Mouse (Mus musculus): ENCODE data around the gene Pcgf1. TPM values are rescaled to one million over a fixed set of nuclear protein-coding genes. Genes with fewer than 3 reads are reported as not detected.

Pcgf1 gene
- polyA plus RNA-seq, 1 experiment from 2014 or later: 25.1 TPM

DNA sequence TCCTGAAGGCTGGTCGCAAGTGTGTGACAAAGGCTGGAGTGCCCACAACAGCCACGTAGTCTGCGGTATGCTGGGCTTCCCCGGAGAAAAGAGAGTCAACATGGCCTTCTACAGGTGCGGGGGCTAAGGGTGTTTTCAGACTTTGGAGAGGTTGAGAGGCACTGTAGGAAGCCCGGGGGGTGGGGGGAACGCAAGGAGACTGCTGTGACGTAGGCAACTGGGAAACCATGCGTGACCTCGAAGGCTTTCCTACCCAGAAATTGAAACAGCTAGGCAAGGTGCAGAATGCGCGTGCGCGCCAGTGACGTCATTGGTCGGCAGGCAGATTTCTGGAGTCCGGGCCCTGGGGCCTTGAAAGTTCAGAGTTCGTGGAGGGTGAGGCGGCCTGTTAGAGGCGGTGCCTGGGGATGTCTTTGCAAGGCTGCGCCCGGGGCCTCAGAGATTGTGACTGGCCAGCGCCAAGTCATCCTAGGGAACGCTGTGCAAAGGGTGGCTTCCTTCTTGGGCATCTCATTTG, 39.1 kb upstream of the Pcgf1 start:
- Histone ChIP-seq H3K36me3 (ENCODE audit: control insufficient read depth, insufficient read depth, low read length) (no peaks in the 10 kb centered on the region), H3K4me1 (ENCODE audit: control insufficient read depth, insufficient read depth, low read length) (peaks cover 17% of the 10 kb centered on the region; the same call in 1 of the 2 replicates), H3K9ac (ENCODE audit: low read length) (peak overlapping the region; percentile 44), H3K27ac (ENCODE audit: low read length) (no peak overlapping the region), H3K4me2 (ENCODE audit: low read depth, low read length) (peak overlapping the region; percentile 57), H3K9me3 (replicated peaks; ENCODE audit: control insufficient read depth, low read length) (no peaks in the 10 kb centered on the region), H3K4me3 (replicated peaks; ENCODE audit: low read length) (peak overlapping the region; percentile 29), H3K27me3 (ENCODE audit: control insufficient read depth, insufficient read depth, low read length) (no peaks in the 10 kb centered on the region)
- WGBS: 13% methylated on average over 24 of the region's 24 CpGs
- ATAC-seq (ENCODE audit: insufficient read depth, low FRiP score): peak; percentile 70

DNA sequence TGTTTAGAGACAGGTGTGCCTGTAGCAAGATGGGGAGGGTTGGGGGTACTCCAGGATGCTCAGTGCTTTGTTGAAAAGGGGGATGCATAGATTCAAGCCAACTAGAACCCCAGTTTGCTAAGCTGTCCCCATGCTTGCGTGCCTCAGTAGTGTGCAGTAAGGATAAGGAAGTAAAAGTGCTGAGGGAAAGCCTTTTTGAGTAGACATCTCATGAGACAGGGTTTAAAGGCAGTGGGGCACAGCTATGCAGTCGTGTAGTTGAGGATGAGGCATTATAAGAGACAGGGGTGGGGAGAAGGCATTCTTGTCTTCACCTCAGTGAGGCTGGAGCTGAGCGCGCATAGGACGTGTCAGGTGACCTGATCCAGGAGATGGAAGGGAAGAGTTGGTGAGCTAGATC, 37.1 kb upstream of the Pcgf1 start:
- Histone ChIP-seq H3K4me2 (ENCODE audit: low read depth, low read length) (no peak overlapping the region), H3K9ac (ENCODE audit: low read length) (no peak overlapping the region), H3K27me3 (ENCODE audit: control insufficient read depth, insufficient read depth, low read length) (no peaks in the 10 kb centered on the region), H3K4me3 (replicated peaks; ENCODE audit: low read length) (no peak overlapping the region), H3K27ac (ENCODE audit: low read length) (no peak overlapping the region), H3K9me3 (replicated peaks; ENCODE audit: control insufficient read depth, low read length) (no peaks in the 10 kb centered on the region), H3K36me3 (ENCODE audit: control insufficient read depth, insufficient read depth, low read length) (no peaks in the 10 kb centered on the region), H3K4me1 (ENCODE audit: control insufficient read depth, insufficient read depth, low read length) (peaks cover 12% of the 10 kb centered on the region; the same call in 1 of the 2 replicates)
- no peak for ATAC-seq (ENCODE audit: insufficient read depth, low FRiP score)
- WGBS: 71% methylated on average over 5 of the region's 5 CpGs

DNA sequence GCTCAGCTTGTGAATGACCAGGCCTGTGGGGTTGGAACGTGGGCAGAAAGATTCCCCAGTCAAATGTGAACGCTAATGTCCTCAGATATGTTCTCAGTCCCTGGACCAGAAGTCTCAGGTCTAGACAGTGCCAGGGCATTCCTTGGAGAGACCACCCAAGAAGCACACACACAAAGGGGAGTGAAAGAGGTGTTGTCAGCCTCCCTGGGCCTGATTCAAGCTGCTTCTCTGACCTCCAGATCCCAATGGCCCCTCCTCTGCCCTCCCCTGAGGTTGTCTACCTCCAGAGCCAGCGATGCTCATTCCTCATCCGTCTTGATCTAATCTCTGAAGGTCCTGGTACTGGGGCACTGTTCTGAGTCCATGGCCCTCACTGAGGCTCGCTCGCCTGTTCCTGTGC, 34.1 kb upstream of the Pcgf1 start:
- H3K4me3 ChIP-seq (replicated peaks; ENCODE audit: low read length): no peak overlapping the region
- H3K4me2 ChIP-seq (ENCODE audit: low read depth, low read length): no peak overlapping the region
- H3K9me3 ChIP-seq (replicated peaks; ENCODE audit: control insufficient read depth, low read length): no peaks in the 10 kb centered on the region
- H3K36me3 ChIP-seq (ENCODE audit: control insufficient read depth, insufficient read depth, low read length): no peaks in the 10 kb centered on the region
- H3K4me1 ChIP-seq (ENCODE audit: control insufficient read depth, insufficient read depth, low read length): 0 out of 2 replicates have a peak, but pooled peaks cover 4% of the 10 kb centered on the region
- ATAC-seq (ENCODE audit: insufficient read depth, low FRiP score): no peak
- H3K27ac ChIP-seq (ENCODE audit: low read length): no peak overlapping the region
- WGBS: 53% methylated on average over 6 of the region's 6 CpGs
- H3K9ac ChIP-seq (ENCODE audit: low read length): no peak overlapping the region
- H3K27me3 ChIP-seq (ENCODE audit: control insufficient read depth, insufficient read depth, low read length): no peaks in the 10 kb centered on the region

DNA sequence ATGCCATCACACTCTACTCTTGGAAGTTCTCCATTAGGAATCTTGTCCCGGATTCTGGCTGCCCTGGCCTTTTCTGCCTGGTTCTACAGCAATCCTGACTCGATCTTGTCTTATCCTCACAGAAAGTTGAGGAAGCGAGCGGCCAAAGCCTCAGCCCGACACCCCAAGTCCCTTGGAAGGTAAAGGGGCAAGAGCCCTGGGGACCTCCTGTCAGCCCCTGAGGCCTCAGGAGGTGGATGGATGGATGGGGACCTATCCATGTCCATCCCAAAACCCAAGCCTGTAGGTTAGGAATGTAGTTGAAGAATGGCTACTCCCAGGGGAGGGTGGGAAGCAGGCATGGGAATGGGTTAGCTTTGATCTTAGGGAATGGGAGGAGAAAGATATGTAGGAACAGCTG, 33.7 kb upstream of the Pcgf1 start:
- Histone ChIP-seq H3K9me3 (replicated peaks; ENCODE audit: control insufficient read depth, low read length) (no peaks in the 10 kb centered on the region), H3K9ac (ENCODE audit: low read length) (no peak overlapping the region), H3K4me2 (ENCODE audit: low read depth, low read length) (no peak overlapping the region), H3K27me3 (ENCODE audit: control insufficient read depth, insufficient read depth, low read length) (no peaks in the 10 kb centered on the region), H3K4me3 (replicated peaks; ENCODE audit: low read length) (no peak overlapping the region), H3K27ac (ENCODE audit: low read length) (no peak overlapping the region), H3K36me3 (ENCODE audit: control insufficient read depth, insufficient read depth, low read length) (no peaks in the 10 kb centered on the region), H3K4me1 (ENCODE audit: control insufficient read depth, insufficient read depth, low read length) (no peaks in the 10 kb centered on the region)
- 94% methylated on average over 5 of the region's 5 CpGs for WGBS
- ATAC-seq (ENCODE audit: insufficient read depth, low FRiP score): no peak

DNA sequence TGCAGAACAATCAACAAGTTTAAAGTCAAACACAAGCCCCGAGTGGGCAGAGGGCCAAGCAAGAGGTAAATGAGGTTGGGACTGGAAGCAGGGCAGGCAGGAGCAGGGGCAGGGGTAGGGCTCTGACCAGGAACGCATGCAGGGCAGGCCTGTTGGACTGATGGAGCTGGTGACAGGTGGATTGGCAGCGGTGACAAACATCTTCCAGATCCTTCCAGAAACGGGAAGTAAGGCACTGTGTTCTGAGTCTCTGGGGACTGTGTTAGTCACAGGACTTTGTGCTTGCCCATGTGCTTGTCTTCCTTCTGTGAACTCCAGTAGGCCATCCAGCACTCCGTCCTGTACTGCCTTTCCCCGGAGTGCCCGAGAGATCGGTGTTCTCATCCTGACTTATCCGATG, 32.9 kb upstream of the Pcgf1 start:
- Histone ChIP-seq H3K36me3 (ENCODE audit: control insufficient read depth, insufficient read depth, low read length) (no peaks in the 10 kb centered on the region), H3K4me2 (ENCODE audit: low read depth, low read length) (no peak overlapping the region), H3K9me3 (replicated peaks; ENCODE audit: control insufficient read depth, low read length) (no peaks in the 10 kb centered on the region), H3K27me3 (ENCODE audit: control insufficient read depth, insufficient read depth, low read length) (no peaks in the 10 kb centered on the region), H3K4me1 (ENCODE audit: control insufficient read depth, insufficient read depth, low read length) (no peaks in the 10 kb centered on the region), H3K9ac (ENCODE audit: low read length) (no peak overlapping the region), H3K4me3 (replicated peaks; ENCODE audit: low read length) (no peak overlapping the region), H3K27ac (ENCODE audit: low read length) (no peak overlapping the region)
- no peak for ATAC-seq (ENCODE audit: insufficient read depth, low FRiP score)
- 68% methylated on average over 9 of the region's 9 CpGs for WGBS

DNA sequence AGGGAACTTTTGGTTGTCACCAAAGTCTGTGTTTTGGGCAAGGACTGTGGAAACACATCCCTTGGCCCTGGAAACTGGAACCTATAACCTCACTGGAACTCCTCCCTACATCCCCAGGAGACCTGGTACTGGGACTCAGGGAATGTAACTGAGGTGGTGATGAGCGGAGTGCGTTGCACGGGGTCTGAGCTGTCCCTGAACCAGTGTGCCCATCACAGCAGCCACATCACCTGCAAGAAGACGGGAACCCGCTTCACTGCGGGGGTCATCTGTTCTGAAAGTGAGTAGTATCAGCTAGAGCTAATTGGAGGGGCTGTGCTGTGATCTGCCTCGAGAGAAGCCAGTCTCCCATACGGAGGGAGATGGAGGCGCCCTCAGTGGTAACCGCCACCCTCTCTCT, 28.3 kb upstream of the Pcgf1 start:
- no peak for ATAC-seq (ENCODE audit: insufficient read depth, low FRiP score)
- 72% methylated on average over 10 of the region's 10 CpGs for WGBS

DNA sequence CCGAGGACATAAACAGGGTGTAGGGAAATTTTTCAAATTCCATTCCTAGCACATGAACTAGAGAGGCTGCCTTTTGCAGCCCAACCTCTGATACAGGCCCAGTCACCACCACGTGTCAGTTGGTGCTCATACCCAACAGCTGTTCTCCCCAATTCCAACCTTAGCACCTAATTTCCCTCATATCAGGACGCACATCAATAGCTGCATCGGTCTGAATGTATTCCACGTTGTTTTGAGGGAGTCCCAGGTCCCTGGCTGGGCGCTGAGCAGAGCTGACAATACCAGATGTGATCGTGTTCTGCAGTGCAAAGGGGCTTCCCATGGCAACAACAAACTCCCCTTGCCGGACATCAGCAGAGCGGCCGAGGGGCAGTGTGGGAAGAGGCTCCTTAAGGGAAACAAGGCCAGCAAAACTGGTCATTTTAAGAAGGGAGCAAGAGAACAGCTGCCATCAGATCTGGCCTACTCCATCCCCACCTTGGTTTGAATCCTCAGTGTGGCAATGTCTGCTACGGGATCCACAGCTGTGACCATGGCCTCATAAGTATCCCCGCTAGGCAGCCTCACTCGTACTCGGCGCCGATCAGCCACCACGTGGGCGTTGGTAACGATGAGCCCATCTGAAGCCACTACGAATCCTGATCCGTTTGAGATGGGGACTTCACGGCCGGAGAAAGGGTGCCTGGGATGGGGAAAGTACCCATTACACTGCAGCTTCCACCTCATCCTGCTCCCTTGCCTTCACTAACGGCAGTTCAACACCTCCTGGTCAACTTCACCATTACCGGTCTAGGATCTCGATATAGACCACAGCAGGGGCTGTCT, 24.3 kb upstream of the Pcgf1 start:
- peaks cover 15% of the 10 kb centered on the region for H3K4me1 ChIP-seq (ENCODE audit: control insufficient read depth, insufficient read depth, low read length)
- peak overlapping the region; percentile 93 for H3K9ac ChIP-seq (ENCODE audit: low read length)
- 1% methylated on average over 26 of the region's 26 CpGs for WGBS
- H3K4me2 ChIP-seq (ENCODE audit: low read depth, low read length): peak overlapping the region; percentile 89
- no peaks in the 10 kb centered on the region for H3K9me3 ChIP-seq (replicated peaks; ENCODE audit: control insufficient read depth, low read length)
- H3K36me3 ChIP-seq (ENCODE audit: control insufficient read depth, insufficient read depth, low read length): no peaks in the 10 kb centered on the region
- peak overlapping the region; percentile 92 for H3K4me3 ChIP-seq (replicated peaks; ENCODE audit: low read length)
- ATAC-seq (ENCODE audit: insufficient read depth, low FRiP score): no peak
- peak overlapping the region; percentile 30 for H3K27ac ChIP-seq (ENCODE audit: low read length)
- no peaks in the 10 kb centered on the region for H3K27me3 ChIP-seq (ENCODE audit: control insufficient read depth, insufficient read depth, low read length)

More for the DNA sequence above, 28.3 kb upstream of the Pcgf1 start:
- H3K4me1 ChIP-seq (ENCODE audit: control insufficient read depth, insufficient read depth, low read length): 0 out of 2 replicates have a peak, but pooled peaks cover 5% of the 10 kb centered on the region
- H3K4me3 ChIP-seq (replicated peaks; ENCODE audit: low read length): no peak overlapping the region
- no peaks in the 10 kb centered on the region for H3K36me3 ChIP-seq (ENCODE audit: control insufficient read depth, insufficient read depth, low read length)
- no peaks in the 10 kb centered on the region for H3K9me3 ChIP-seq (replicated peaks; ENCODE audit: control insufficient read depth, low read length)
- H3K27ac ChIP-seq (ENCODE audit: low read length): no peak overlapping the region
- H3K27me3 ChIP-seq (ENCODE audit: control insufficient read depth, insufficient read depth, low read length): no peaks in the 10 kb centered on the region
- H3K9ac ChIP-seq (ENCODE audit: low read length): no peak overlapping the region
- H3K4me2 ChIP-seq (ENCODE audit: low read depth, low read length): no peak overlapping the region

DNA sequence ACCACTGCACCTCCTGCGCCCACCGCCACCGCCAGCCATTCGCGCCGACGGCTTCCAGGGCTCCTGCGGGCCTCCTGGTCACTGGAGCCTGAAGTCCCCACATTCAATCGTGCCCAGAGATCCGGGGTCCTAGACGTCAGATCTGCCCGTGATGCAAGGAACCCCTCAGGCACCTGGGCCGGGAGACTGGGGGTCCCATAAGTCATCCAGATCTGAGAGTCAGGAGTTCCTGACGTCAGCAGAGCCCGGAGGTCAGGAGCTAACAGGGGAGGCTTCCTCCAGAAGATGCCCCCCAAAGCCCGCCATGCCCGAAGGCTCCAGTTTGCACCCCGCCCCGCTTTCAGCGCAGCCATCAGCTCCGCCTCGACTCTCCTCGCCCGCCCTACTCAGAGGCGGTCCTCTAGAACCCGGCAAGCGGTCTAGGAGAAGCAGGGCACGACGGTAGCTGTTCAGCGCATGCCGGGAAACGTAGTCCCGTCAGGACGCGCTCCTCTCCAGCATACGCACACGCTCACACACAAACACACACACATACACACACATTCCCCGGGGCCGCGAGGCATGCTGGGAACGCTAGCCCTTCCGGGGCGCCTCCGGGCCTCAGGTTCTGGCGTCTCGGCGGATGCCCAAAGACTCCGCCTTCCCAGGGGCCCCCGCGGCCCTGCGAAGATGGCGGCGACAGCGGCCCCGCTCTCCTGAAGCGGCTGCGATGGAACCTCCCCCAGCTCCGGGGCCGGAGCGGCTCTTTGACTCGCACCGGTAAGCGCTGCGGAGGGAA, 23.4 kb upstream of the Pcgf1 start, which contains the start of gene Aup1:
Aup1 (plus strand) TSS at position 448 of the 778 bp plus-strand sequence.
- under 1% methylated on average over 63 of the region's 64 CpGs for WGBS
- Histone ChIP-seq H3K4me1 (ENCODE audit: control insufficient read depth, insufficient read depth, low read length) (peaks cover 15% of the 10 kb centered on the region), H3K9ac (ENCODE audit: low read length) (peak within 1 kb of the TSS; percentile 93), H3K4me3 (replicated peaks; ENCODE audit: low read length) (peak within 1 kb of the TSS; percentile 92), H3K4me2 (ENCODE audit: low read depth, low read length) (peak within 1 kb of the TSS; percentile 89), H3K36me3 (ENCODE audit: control insufficient read depth, insufficient read depth, low read length) (no peaks in the 10 kb centered on the region), H3K27ac (ENCODE audit: low read length) (peak within 1 kb of the TSS; percentile 81), H3K27me3 (ENCODE audit: control insufficient read depth, insufficient read depth, low read length) (no peaks in the 10 kb centered on the region), H3K9me3 (replicated peaks; ENCODE audit: control insufficient read depth, low read length) (no peaks in the 10 kb centered on the region)
- ATAC-seq (ENCODE audit: insufficient read depth, low FRiP score): peak; percentile 96

All from stomach, embryonic 16.5 days (tissue).